Mouse (Mus musculus) bone marrow, adult 2 months (tissue): Measurements from ENCODE around the gene Pqlc3.

Source experiments
- CTCF ChIP-seq: fragments of 200-500 bp; IDR thresholded peaks from 2 replicates; pipeline ENCODE4 v1.5.1; 2011; ENCODE audit warnings: low read length, control low read depth; ENCODE audit not compliant: control insufficient read depth, insufficient read depth
- POLR2A ChIP-seq: fragments of 200-500 bp; IDR thresholded peaks from 2 replicates; pipeline ENCODE4 v1.6.1; 2011; ENCODE audit warnings: low read depth, mild to moderate bottlenecking, control low read depth, low read length, borderline replicate concordance; ENCODE audit not compliant: control insufficient read depth

DNA sequence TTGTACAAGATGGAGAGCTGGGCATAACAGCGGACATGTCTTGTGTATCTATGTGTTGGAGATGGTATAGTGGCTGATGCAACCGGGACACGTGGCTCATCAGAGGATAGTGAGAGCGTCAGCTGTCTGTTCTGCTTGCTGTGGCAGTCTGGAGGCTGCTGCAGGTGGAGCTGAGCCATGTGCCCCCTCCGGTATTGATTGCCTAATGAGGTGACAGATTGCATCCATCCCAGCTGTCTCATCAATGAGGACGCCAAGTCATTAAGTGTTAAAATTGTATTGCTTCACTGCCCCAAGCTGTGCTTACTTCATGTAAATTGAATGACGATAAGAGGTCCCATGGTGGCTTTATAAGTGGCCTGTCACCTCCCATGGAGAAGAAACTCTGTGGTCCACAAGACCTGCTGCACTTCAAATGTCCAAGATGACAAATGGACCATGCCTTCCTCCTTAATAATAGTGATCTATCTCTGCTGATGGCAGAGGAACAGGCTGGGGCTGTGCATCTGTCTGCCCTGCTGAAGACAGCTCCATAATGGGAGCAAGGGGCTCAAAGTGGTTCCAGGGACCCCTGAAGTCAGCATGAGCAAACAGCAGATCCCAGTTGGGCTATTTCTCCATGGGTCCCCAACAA is 48.9 kb upstream of the Pqlc3 start:
- no peak for TF ChIP-seq CTCF
- no peak for TF ChIP-seq POLR2A
